24 mouse cellular contexts compared by ENCODE assay signal in genomic region chr5:119292323-119292722, GRCm38 (mm10).
DNase-seq lines count a peak whose midpoint lies in the region; ATAC-seq lines count a peak whose summit lies in the region.
"Had no signal": no experiment of that assay in that cellular context is flagged by ENCODE, and none has a peak within 500 bp of the region (broad histone marks: within the 10 kb centered on the region; RNA-seq: fewer than 3 reads in every experiment).

No protein-coding gene starts in this region.

- ATAC-seq in liver, embryonic 13.5 days (ENCODE audit: low read depth): peak; percentile 54; the same call in 1 of the 2 replicates
- ATAC-seq in liver, embryonic 11.5 days (replicated peaks; ENCODE audit: low FRiP score): no peak
- peak; percentile 82 for ATAC-seq in intestine, embryonic 16.5 days

- no peaks in the 10 kb centered on the region; the same call in 1 of the 2 replicates for H3K4me1 ChIP-seq in liver, embryonic 13.5 days (replicated peaks)
- peaks cover 4% of the 10 kb centered on the region for H3K4me1 ChIP-seq in liver, embryonic 11.5 days (replicated peaks; ENCODE audit: control insufficient read depth, insufficient read depth, low read length)
- peaks cover 2% of the 10 kb centered on the region; the same call in 1 of the 2 replicates for H3K4me1 ChIP-seq in intestine, embryonic 16.5 days (ENCODE audit: control insufficient read depth, insufficient read depth, low read length)
- H3K4me1 ChIP-seq: hindbrain, embryonic 12.5 days had no signal

- H3K9me3 ChIP-seq in liver, embryonic 13.5 days (replicated peaks): 0 out of 2 replicates have a peak, but pooled peaks cover 7% of the 10 kb centered on the region
- H3K9me3 ChIP-seq in liver, embryonic 11.5 days (ENCODE audit: control insufficient read depth, low read length): no peaks in the 10 kb centered on the region
- 0 out of 2 replicates have a peak, but pooled peaks cover 3% of the 10 kb centered on the region for H3K9me3 ChIP-seq in intestine, embryonic 16.5 days (ENCODE audit: control insufficient read depth, low read length)
- H3K9me3 ChIP-seq: embryonic facial prominence, embryonic 10.5 days; hindbrain, embryonic 12.5 days had no signal

- no peak overlapping the region for H3K9ac ChIP-seq in liver, embryonic 13.5 days
- no peak overlapping the region for H3K9ac ChIP-seq in liver, embryonic 11.5 days (ENCODE audit: low read depth, low read length)
- 0 out of 2 replicates have a peak overlapping the region, but pooled peaks have one; percentile 12 for H3K9ac ChIP-seq in intestine, embryonic 16.5 days (ENCODE audit: low read depth, low read length)
- H3K9ac ChIP-seq: hindbrain, embryonic 12.5 days; limb, embryonic 15.5 days had no signal

- no peaks in the 10 kb centered on the region for H3K36me3 ChIP-seq in liver, embryonic 13.5 days
- no peaks in the 10 kb centered on the region for H3K36me3 ChIP-seq in liver, embryonic 11.5 days (ENCODE audit: control insufficient read depth, insufficient read depth, low read length)
- no peaks in the 10 kb centered on the region for H3K36me3 ChIP-seq in intestine, embryonic 16.5 days (ENCODE audit: control insufficient read depth, insufficient read depth, low read length)
- H3K36me3 ChIP-seq: embryonic facial prominence, embryonic 10.5 days; hindbrain, embryonic 12.5 days; limb, embryonic 15.5 days had no signal

- intact Hi-C loops in heart, postnatal 25 days (cut with DNase I): no loop called here

- WGBS in liver, embryonic 13.5 days (ENCODE audit: insufficient replicate concordance): 55% methylated on average over 9 of the region's 9 CpGs
- WGBS in liver, embryonic 11.5 days: 46% methylated on average over 9 of the region's 9 CpGs
- 50% methylated on average over 9 of the region's 9 CpGs for WGBS in intestine, embryonic 16.5 days

- peak; percentile 60 for DNase-seq in kidney, adult 11 months
- no peak for DNase-seq in kidney, postnatal 14 days
- DNase-seq in liver, embryonic 13.5 days: no peak
- DNase-seq in liver, embryonic 11.5 days (ENCODE audit: low spot score): no peak
- DNase-seq in yolk sac, embryonic 10.5 days (ENCODE audit: low spot score): peak; percentile 81
- no peak for DNase-seq in heart, postnatal 25 days (ENCODE audit: low spot score)
- DNase-seq: cerebellum, adult 11-12 months; cerebellum, postnatal 36 days; gastrocnemius, adult 2 months; heart, postnatal 10 days; layer of hippocampus, postnatal 36 days; lung, postnatal 10 days; midbrain, embryonic 14.5 days; right cerebral cortex, postnatal 25 days; thymus, adult 18-20 months; thymus, postnatal 4 days had no signal

- no peak overlapping the region for H3K4me3 ChIP-seq in liver, embryonic 13.5 days (replicated peaks)
- H3K4me3 ChIP-seq in liver, embryonic 11.5 days (ENCODE audit: low read depth, low read length): no peak overlapping the region
- no peak overlapping the region for H3K4me3 ChIP-seq in intestine, embryonic 16.5 days (ENCODE audit: low read length)
- H3K4me3 ChIP-seq: embryonic facial prominence, embryonic 10.5 days; gastrocnemius, adult 2 months; hindbrain, embryonic 12.5 days; layer of hippocampus, adult 2 months; limb, embryonic 15.5 days; myocyte had no signal

- H3K4me2 ChIP-seq in liver, embryonic 13.5 days: no peak overlapping the region
- H3K4me2 ChIP-seq in liver, embryonic 11.5 days: no peak overlapping the region
- H3K4me2 ChIP-seq in intestine, embryonic 16.5 days (ENCODE audit: low read depth, low read length): no peak overlapping the region
- H3K4me2 ChIP-seq: heart, embryonic 11.5 days; hindbrain, embryonic 12.5 days; limb, embryonic 15.5 days had no signal

- no peak overlapping the region for H3K27ac ChIP-seq in liver, embryonic 13.5 days
- H3K27ac ChIP-seq in liver, embryonic 11.5 days (ENCODE audit: low read depth, low read length): no peak overlapping the region
- peak overlapping the region; percentile 59; the same call in 1 of the 2 replicates for H3K27ac ChIP-seq in intestine, embryonic 16.5 days (ENCODE audit: low read length)
- H3K27ac ChIP-seq: embryonic facial prominence, embryonic 10.5 days; gastrocnemius, adult 2 months; hindbrain, embryonic 12.5 days; layer of hippocampus, adult 2 months; limb, embryonic 15.5 days had no signal

- H3K27me3 ChIP-seq in liver, embryonic 13.5 days: no peaks in the 10 kb centered on the region
- no peaks in the 10 kb centered on the region for H3K27me3 ChIP-seq in liver, embryonic 11.5 days (replicated peaks; ENCODE audit: control insufficient read depth, insufficient read depth, low read length)
- H3K27me3 ChIP-seq in intestine, embryonic 16.5 days (replicated peaks; ENCODE audit: control insufficient read depth, insufficient read depth, low read length): no peaks in the 10 kb centered on the region
- H3K27me3 ChIP-seq: CH12.LX; hindbrain, embryonic 12.5 days had no signal

Comparison
In these comparisons a context has a peak if more than half of its experiments do, and no peak if none do; other contexts are left out.
1. DNase-seq: peak in kidney, adult 11 months (single experiment) and yolk sac, embryonic 10.5 days (single experiment); none in kidney, postnatal 14 days (single experiment), liver, embryonic 13.5 days (single experiment), liver, embryonic 11.5 days (single experiment) and heart, postnatal 25 days (single experiment).